Mouse (Mus musculus): ENCODE data around the gene Rtn2.

DNA sequence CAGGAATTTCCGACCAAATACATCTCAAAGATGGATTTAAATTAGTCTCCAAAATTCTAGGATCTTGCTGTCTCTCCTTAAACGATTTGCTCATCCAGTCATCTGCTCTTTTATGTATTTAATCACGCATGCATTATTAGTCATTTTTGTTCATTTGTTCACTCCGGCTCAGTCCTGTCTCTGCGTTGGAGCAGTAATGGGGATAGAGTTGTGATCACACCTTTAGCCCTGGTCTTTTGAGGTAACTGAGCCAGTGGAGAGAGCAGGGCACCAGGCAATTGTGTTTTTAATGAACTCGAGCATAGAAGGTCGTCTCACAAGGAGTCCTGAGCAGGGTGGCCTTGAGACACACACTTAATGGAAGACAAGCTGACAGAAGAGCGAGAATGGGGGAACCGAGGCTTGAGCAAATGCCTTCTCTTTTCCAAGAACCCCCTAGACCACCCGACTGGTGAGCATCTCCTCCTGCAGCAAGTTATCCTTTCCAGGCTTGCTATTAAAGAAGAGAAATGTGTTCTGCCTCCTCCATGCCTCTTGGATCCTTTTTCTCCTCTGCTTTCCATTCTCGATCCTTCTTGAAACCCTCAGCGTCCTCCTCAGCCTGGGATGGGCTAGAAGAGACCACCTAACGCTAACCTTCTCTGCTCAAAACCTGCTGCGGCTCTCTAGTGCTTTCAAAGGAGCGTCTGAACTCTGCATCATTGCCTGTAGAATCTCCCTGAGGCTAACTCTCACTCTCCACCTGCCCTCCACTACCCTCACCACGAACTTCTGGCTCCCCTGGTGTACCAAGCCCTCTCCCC, 19.2 kb downstream of the Rtn2 start:
- TF ChIP-seq CTCF (IDR thresholded peaks at IDR 0.05; ENCODE audit: low read depth, low read length), result no peak
- TF ChIP-seq POLR2A (IDR thresholded peaks at IDR 0.05; ENCODE audit: insufficient read depth, low read length), result no peak
- no peak for TF ChIP-seq EP300 (IDR thresholded peaks at IDR 0.05; ENCODE audit: insufficient read depth, low read depth, low read length)

Data from ES-Bruce4 (cell line).